Mouse (Mus musculus) large intestine, adult 2 months (tissue): ENCODE results near the gene Ect2l. TPM values are rescaled to one million over a fixed set of nuclear protein-coding genes. Genes with fewer than 3 reads are reported as not detected.
"Not testable (repeated sequence)": the region's sequence is repeated elsewhere in the genome, so short reads cannot be mapped to it uniquely, and the experiment has no call there.

Source experiments
- DNase-seq: peaks from one replicate; pipeline ENCODE4 v3.0.0-alpha.2; 2012; ENCODE audit warnings: low read depth, low spot score
- WGBS: fragments of 180-500 bp; shearing (Covaris S2); methylation state at CpG from one replicate; pipeline ENCODE4 v1.1.7; 2018; 5-methylcytosine and 5-hydroxymethylcytosine counted together
- polyA plus RNA-seq: library from polyadenylated mRNA; depleted of rRNA; stranded (reverse); fragments of >200 nt; gene quantifications from 2 replicates; pipeline ENCODE4 v1.2.3, GENCODE M21; 2012

Ect2l gene
- polyA plus RNA-seq, 1 experiment: not detected

DNA sequence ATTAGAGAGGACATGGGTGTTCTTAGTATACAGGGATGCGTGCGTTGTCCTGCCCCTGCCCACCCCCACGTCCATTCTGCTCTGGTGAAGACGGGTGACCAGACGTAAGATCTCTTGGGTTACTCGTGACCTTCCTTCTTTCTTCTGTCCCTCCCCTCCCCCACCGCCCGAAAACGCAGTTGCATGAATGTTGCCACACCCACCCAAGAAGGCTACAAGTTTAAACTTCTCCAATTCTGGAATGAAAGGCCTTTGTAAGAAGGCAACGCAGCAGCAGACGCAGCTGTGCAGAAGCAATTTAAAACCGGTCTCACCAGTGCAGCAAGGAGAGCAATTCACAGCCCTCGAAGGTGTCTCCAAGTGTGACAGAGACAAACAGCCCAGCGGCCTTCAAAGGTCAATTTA lies 16.0 kb downstream of the Ect2l start:
- DNase-seq: peak; percentile 37
- 33% methylated on average over 14 of the region's 14 CpGs for WGBS

DNA sequence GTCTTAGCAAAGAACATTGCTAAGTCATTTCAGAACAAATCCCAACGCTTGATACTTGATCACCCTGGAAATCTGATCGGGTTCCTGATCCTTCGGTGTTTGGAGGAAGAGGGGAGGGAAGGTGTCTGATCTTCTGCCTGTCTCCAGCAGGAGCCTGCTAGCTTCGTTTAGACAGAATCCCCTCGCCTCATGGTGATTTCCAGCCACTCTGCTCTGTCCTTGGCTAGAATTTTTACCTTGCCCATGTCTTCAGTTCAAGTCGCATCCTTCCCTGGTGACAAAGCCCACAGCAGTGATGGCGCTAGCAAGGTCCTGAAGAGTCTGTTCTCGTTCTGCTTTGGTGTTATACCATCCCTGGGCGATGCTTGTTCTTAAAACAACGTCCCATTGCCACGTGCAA lies 16.5 kb downstream of the Ect2l start:
- 71% methylated on average over 11 of the region's 11 CpGs for WGBS
- no peak for DNase-seq

- 78% methylated on average over 11 of the region's 11 CpGs for WGBS
- no peak for DNase-seq
Measured at GRCm38 (mm10) chr10:18193221-18193620, 17.5 kb downstream of the Ect2l start.

- DNase-seq: no peak
- 15% methylated on average over 8 of the region's 8 CpGs for WGBS
Measured at GRCm38 (mm10) chr10:18191706-18192105, 19.0 kb downstream of the Ect2l start.

DNA sequence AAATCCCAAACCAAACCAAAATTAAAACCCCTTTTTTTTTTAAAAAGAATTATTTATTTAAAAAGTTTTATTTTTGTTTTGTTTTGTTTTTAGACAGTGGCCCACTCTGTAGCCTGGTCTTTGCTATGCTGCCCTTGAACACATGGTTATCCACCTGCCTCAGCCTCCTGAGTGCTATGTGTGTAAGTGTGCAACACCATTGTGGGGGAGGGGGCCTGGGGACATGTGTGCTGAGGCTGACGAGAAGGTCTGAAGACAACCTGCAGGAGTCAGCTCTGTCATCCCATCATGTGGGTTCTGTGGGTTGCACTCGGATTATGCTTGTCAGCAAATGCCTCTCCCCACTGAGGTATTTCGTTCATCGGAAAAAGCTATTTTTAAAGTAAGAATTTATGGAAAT lies 21.2 kb downstream of the Ect2l start:
- DNase-seq: no peak
- WGBS: 88% methylated on average over 4 of the region's 4 CpGs

DNA sequence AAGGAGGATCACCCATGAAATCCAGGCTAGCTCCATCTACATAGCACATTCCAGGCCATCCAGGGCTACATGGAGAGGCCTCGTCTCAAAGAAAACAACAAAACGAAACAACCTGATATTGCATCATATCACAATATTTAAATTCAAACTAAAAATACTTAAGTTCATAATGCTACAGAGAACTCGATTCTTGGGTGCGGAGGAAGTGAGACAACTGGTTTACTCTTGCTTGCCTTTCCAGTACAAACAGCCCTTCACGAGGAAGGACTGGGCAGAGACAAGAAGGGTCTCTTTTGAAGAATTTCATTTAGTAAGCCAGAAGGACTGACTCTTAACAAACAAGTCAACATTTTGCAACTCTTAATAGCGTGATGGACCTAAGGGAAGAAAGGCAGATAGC lies 22.1 kb downstream of the Ect2l start:
- WGBS: 86% methylated on average over 6 of the region's 6 CpGs
- no peak for DNase-seq

DNA sequence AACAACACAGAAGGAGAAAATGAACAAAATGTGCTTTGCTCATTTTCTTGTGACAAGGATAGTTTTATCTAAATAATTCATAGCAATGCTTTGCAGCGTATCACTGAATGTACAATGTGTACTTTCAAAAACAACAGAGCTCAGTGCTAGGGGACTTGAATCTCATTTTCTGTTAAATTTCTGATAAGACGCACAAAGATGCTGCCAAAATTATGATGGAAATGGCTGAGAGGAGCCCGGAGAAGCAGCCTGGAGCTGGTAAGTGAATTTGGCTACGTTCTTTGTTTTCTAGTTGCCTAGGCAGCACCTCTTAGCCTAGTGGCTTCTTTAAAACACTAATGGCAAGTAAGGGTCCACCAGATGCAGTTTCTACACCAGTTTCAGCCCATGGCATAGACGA lies 28.4 kb downstream of the Ect2l start:
- WGBS: 79% methylated on average over 5 of the region's 5 CpGs
- no peak for DNase-seq

- DNase-seq: no peak
- 35% methylated on average over 2 of the region's 2 CpGs for WGBS
Measured at GRCm38 (mm10) chr10:18177304-18177703, 33.4 kb downstream of the Ect2l start.

- WGBS: 92% methylated on average over 7 of the region's 7 CpGs
- DNase-seq: no peak
Measured at GRCm38 (mm10) chr10:18176722-18177121, 34.0 kb downstream of the Ect2l start.

GRCm38 (mm10) chr10:18175087-18175486 lies 35.6 kb downstream of the Ect2l start:
- DNase-seq: no peak
- 85% methylated on average over 6 of the region's 6 CpGs for whole genome bisulfite sequencing

GRCm38 (mm10) chr10:18162435-18162971 lies 48.2 kb downstream of the Ect2l start:
- no peak for DNase-seq
- 89% methylated on average over 7 of the region's 7 CpGs for WGBS

GRCm38 (mm10) chr10:18147224-18147623 lies 63.5 kb downstream of the Ect2l start:
- no peak for DNase-seq
- WGBS: 74% methylated on average over 3 of the region's 3 CpGs

DNA sequence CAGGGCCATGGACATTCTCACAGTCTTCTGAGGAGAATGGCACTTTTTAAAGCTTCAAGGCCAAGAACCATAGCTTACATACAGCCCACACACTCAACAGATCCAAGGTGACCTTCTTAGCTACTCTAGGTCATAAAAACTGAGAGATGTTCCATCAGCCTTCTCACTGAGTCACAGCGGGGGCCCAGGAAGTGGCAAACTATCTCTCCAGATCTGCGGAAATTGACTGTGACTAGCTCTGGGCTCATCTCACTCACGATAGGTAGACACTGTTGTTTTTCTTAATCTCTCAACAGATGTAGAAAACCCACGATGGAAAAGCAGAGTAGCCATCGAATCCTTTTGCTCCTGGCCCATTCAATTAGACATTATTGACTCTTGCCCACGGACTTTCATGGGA lies 68.5 kb downstream of the Ect2l start:
- WGBS: 72% methylated on average over 6 of the region's 6 CpGs
- no peak for DNase-seq

DNA sequence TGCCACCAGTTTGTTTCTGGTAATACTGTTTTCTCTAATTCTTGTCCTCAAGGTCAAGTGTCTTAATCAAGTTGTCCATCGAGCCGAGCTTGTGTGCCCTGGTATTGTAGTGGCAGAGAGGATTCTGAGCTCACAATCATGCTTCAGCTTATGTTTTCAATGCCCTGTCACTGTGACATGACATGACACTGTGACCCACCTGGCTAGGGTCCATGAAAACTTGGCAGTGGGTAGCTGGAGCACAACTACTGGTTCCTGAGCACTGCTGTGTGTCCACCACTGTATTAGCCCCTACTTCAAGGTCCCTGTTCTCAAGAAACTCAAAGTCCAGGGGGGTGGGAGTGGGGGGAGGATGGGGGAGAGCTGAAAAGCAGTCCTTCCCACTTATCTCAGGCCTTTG lies 69.3 kb downstream of the Ect2l start:
- no peak for DNase-seq
- WGBS: 79% methylated on average over 2 of the region's 2 CpGs

DNA sequence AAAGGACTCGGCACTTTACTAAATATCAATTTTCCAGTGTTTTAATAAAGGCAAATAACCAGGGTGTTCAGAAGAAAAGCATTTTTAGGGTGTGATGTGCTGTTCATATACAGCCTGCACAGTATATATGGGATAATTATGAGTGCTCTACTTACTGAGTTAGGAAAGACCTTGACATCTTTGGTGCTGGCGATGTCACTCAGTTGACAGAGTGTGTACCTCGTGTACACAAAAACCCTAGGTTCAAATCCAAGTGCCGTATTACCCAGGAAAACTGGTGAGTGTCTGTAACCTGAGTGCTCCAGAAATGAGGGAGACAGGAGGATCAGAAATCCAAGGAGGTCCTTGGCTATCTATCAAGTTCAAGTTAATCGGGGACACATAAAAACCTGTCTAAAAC lies 71.1 kb downstream of the Ect2l start:
- 66% methylated on average over 5 of the region's 5 CpGs for WGBS

GRCm38 (mm10) chr10:18138853-18139503 lies 71.7 kb downstream of the Ect2l start:
- DNase-seq: not testable (repeated sequence)
- WGBS: 65% methylated on average over 16 of the region's 26 CpGs

More for the DNA sequence above, 71.1 kb downstream of the Ect2l start:
- no peak for DNase-seq

DNA sequence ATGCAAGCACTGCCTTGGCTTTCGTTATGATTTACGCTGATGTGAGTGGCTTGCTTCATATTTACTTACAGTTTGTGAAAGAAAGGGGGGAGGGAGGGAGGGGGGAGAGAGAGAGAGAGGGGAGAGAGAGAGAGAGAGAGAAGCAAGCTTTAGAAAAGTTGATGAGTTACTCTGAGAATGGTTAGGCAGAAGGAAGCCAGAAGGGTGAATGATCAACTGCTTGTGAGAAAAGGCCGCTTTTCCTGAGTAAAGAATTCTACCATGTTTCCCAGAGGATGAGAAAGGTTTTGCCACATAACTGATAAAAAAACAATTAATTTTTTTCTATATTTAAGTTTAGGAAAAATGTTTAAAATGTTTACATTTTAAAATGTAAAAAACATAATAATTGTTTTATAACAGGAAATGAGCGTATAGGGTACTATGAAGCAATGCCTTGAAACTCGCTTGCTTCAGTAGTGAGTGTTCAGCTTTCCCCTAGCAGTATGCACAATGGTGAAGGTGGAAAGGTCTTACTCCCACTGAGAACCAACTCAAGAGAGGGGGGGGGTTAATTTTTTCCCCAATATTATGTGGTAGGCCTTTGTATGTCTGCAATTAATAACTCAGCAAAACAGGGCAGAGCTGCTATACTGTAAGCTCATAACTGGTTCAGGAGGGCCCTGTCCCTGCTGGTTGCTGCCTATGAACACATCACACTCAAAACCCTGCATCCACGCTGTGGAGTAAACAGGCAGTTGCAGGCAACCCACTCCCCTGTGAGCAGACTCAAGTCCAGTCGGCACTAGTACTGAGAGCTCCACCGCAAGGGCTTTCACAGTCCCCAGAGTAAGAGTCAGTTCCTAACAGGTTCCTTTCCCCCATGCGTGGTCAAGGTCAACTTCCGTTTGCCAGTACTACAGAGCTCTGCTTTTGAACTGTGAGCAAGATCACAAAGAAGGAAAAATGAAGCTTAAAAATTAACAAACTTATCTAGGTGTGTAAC lies 78.7 kb downstream of the Ect2l start:
- DNase-seq: no peak
- WGBS: 45% methylated on average over 10 of the region's 10 CpGs

DNA sequence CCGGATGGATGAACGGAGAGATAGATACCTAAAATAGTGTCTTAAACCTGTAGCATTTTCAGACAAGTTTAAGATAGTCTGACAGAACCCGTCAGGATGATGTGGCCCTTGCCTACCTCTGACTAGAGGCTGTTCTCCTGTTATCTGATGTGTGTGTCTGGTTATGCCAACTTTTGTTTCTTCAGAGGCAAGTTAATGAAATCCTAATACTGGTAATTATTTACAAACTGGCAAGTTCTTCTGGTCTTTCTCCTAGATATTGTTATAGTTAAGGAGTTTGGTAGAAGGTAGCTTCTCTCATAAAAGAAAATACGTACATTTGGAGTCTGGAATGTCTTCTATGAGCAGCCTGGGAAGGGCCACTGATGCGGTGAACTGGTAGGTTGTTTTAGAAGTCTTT lies 80.4 kb downstream of the Ect2l start:
- WGBS: 95% methylated on average over 5 of the region's 5 CpGs

DNA sequence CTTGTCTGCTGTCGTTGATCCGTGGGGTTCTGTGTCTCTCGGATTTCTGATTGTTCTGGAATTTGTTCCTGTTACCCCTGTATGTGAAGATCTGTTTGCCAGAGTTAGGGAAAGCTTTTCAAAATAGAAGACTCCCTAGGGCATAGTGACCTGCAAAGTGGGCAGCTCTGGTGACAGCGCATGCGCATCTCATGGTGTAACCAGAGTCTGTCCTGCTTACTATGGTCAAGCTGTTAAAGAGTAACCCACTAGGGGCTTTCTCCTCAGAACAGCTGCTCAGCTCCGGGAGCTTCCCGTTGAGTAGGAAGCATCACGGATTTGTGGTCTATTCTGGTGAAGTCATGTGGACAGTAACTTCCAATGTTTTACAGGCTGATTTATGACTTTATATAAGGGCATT lies 92.4 kb downstream of the Ect2l start:
- DNase-seq: no peak
- WGBS: 81% methylated on average over 8 of the region's 8 CpGs

More for the DNA sequence above, 80.4 kb downstream of the Ect2l start:
- DNase-seq: no peak

DNA sequence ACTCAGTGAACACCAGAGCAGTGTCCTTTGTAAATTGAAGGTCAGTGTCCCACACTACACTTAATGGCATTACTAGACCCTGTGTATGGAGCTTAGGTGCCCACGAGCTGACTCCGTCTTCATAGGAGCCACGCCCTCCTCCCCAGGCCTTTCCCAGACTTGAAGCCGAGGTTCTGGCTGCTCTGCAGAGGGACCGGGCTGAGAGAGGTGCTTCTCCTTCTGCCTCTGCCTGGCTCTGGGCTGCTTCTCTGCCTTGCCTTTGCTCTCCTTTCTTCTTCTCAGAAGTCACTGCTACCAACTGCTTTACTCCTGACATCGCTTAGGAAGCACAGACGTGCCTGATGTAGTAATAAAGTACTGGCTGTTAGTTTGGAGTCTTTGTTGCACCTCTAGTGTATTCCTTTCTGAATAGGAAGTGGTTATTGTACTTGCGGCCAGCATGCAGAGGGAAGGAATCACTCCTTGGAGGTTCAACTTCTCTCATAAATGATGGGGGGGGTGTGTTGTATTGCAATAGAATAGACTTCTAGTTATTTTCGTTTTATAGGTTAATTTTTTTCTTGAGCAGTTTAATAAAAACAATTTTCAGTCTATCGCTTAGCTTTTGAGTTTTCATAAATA lies 97.1 kb downstream of the Ect2l start:
- 85% methylated on average over 10 of the region's 10 CpGs for WGBS
- no peak for DNase-seq
